Mouse (Mus musculus) heart, embryonic 10.5 days (tissue): ENCODE data around the gene Skiv2l. TPM values are rescaled to one million over a fixed set of nuclear protein-coding genes. Genes with fewer than 3 reads are reported as not detected.

ENCODE experiments used
- DNase-seq: peaks from one replicate; pipeline ENCODE4 v3.0.0-alpha.2; 2017; ENCODE audit warnings: low spot score
- H3K27ac ChIP-seq: fragments of 300-500 bp; sonication (generic); 2 replicates; pipeline ENCODE4 v1.5.1; 2016; ENCODE audit warnings: mild to moderate bottlenecking
- H3K27me3 ChIP-seq: fragments of 300-500 bp; sonication (generic); 2 replicates; pipeline ENCODE4 v1.6.1; 2016; ENCODE audit warnings: mild to moderate bottlenecking; ENCODE audit not compliant: poor library complexity, insufficient read depth, severe bottlenecking
- H3K36me3 ChIP-seq: fragments of 300-500 bp; sonication (generic); 2 replicates; pipeline ENCODE4 v1.6.1; 2016; ENCODE audit warnings: mild to moderate bottlenecking, moderate library complexity
- H3K4me1 ChIP-seq: fragments of 300-500 bp; sonication (generic); 2 replicates; pipeline ENCODE4 v1.6.1; 2016; ENCODE audit warnings: mild to moderate bottlenecking
- H3K4me3 ChIP-seq: fragments of 300-500 bp; sonication (generic); 2 replicates; pipeline ENCODE4 v1.5.1; 2016; ENCODE audit warnings: mild to moderate bottlenecking, moderate library complexity
- H3K9me3 ChIP-seq: fragments of 300-500 bp; sonication (generic); 2 replicates; pipeline ENCODE4 v1.6.1; 2016; ENCODE audit warnings: mild to moderate bottlenecking, moderate library complexity
- WGBS: fragments of 180-500 bp; shearing (Covaris S2); methylation state at CpG from one replicate; pipeline ENCODE4 v1.1.7; 2016; 5-methylcytosine and 5-hydroxymethylcytosine counted together
- polyA plus RNA-seq: library from polyadenylated mRNA; unstranded; fragments of >200 nt; fragmentation: Nextera tagmentation; extraction: Ambion mirVana; gene quantifications from 2 replicates; pipeline ENCODE4 v1.2.1, GENCODE M21; 2016

The Skiv2l gene
- polyA plus RNA-seq, 1 experiment from 2014 or later = 39.9 TPM

DNA sequence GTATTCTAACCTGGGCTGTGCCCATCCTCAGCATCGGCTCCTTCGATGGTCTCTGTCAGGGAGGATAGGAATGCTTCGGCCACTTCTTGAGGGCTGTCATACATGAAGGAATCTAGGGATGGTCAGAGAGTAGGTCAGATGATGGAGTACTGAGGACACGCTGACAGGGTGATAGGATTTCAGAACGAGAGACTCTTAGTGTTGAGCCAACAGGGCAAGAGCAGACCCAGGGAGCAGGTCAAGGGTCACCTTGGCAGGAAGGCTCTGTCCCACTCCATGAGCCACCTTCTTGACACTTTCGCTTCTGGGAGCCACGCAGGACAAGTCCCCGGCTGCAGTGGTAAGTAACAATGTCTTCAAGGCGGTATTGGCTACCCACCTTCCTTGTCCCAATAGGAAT is 10.5 kb upstream of the Skiv2l start:
- H3K27me3 ChIP-seq = peaks cover 27% of the 10 kb centered on the region; the same call in 1 of the 2 replicates
- no peak overlapping the region for H3K4me3 ChIP-seq
- H3K9me3 ChIP-seq = no peaks in the 10 kb centered on the region
- 78% methylated on average over 9 of the region's 9 CpGs for WGBS
- H3K27ac ChIP-seq = no peak overlapping the region
- H3K36me3 ChIP-seq = peaks cover 28% of the 10 kb centered on the region
- no peaks in the 10 kb centered on the region for H3K4me1 ChIP-seq
- no peak for DNase-seq

DNA sequence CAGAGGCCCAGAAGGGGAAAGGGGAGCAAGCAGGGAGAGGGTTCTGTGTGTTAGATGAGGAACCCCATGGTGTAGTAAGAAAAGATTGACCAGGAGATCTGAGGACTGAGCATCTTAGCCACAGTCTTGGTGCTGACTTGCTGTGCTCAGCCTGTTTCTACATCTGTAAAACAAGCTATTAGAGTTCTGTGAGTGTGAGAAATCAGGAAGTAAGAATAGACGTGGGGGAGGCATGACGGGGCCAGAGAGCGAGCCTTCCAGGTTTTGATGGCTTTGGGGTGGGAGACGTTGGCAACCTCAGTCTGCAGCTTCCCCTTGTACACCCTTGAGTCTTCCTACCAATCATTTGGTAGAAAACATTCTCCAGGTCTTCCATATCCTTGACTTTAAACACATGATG is 8.7 kb upstream of the Skiv2l start:
- no peak for DNase-seq
- Histone ChIP-seq H3K36me3 (peaks cover 47% of the 10 kb centered on the region), H3K9me3 (no peaks in the 10 kb centered on the region), H3K4me1 (no peaks in the 10 kb centered on the region), H3K27me3 (peaks cover 18% of the 10 kb centered on the region; the same call in 1 of the 2 replicates), H3K27ac (no peak overlapping the region), H3K4me3 (no peak overlapping the region)
- WGBS = 76% methylated on average over 4 of the region's 4 CpGs

DNA sequence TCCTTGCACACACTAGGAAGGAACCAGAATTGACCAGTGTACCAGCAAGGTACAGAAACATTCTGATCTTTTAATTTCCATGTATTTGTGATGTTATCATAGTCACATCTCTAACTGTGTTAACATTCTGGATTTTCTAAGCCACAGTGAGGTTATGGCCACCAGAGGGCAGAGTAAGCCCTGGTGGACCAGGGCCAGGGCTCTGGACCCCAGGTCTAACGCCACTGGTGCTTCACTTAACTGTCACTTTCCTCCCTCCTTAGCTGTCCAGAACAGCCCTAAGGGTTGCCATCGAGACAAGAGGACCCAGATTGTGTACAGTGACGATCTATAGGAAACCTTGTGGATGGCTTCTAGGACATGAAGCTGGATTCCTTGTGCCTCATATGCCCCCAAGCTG is 5.8 kb upstream of the Skiv2l start:
- no peak overlapping the region for H3K27ac ChIP-seq
- 42% methylated on average over 3 of the region's 3 CpGs for WGBS
- H3K4me3 ChIP-seq = no peak overlapping the region
- peaks cover 64% of the 10 kb centered on the region for H3K36me3 ChIP-seq
- peaks cover 8% of the 10 kb centered on the region for H3K4me1 ChIP-seq
- no peak for DNase-seq
- H3K9me3 ChIP-seq = no peaks in the 10 kb centered on the region
- no peaks in the 10 kb centered on the region for H3K27me3 ChIP-seq

DNA sequence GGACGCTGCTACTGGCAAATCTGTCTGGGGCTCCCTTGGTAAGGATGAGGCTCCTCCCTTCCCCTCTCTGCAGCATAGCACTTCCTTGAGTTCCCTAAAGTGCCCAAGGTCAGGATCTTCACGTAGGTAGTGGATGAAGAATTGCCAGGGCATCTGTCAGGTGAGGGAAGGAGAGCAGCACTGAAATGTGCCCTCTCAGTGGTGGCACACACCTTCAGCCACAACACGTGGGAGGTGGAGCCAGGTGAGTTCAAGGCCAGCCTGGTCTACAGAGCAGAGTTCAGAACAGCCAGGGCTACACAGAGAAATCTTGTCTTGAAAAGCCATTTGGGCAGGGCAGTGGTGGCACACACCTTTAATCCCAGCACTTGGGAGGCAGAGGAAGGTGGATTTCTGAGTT is 4.8 kb upstream of the Skiv2l start:
- Histone ChIP-seq H3K27ac (no peak overlapping the region), H3K27me3 (no peaks in the 10 kb centered on the region), H3K9me3 (no peaks in the 10 kb centered on the region), H3K4me1 (peaks cover 13% of the 10 kb centered on the region), H3K4me3 (no peak overlapping the region), H3K36me3 (peaks cover 64% of the 10 kb centered on the region)
- WGBS = 74% methylated on average over 3 of the region's 3 CpGs
- DNase-seq = no peak

DNA sequence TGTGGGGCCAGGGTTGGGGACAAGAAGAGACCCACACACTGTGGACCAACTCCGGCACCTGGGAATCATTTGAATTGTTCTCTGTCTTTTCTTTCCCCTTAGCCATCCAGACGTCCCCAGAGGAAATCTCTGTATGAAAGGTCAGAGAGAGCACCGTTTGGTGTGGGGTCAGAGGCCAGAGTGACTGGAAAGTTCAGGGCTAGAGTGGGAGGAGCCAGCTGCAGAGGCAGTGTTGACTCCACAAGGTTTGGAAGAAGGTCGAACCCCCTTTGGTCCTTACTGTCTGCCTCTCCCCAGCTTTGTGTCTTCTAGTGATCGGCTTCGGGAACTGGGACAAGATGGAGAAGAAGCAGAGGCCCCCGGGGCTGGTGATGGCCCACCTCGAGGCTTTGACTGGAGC is 3.5 kb upstream of the Skiv2l start:
- peaks cover 64% of the 10 kb centered on the region for H3K36me3 ChIP-seq
- H3K4me3 ChIP-seq = no peak overlapping the region
- no peak for DNase-seq
- no peak overlapping the region for H3K27ac ChIP-seq
- H3K27me3 ChIP-seq = no peaks in the 10 kb centered on the region
- H3K4me1 ChIP-seq = peaks cover 18% of the 10 kb centered on the region
- 79% methylated on average over 8 of the region's 8 CpGs for WGBS
- H3K9me3 ChIP-seq = no peaks in the 10 kb centered on the region

DNA sequence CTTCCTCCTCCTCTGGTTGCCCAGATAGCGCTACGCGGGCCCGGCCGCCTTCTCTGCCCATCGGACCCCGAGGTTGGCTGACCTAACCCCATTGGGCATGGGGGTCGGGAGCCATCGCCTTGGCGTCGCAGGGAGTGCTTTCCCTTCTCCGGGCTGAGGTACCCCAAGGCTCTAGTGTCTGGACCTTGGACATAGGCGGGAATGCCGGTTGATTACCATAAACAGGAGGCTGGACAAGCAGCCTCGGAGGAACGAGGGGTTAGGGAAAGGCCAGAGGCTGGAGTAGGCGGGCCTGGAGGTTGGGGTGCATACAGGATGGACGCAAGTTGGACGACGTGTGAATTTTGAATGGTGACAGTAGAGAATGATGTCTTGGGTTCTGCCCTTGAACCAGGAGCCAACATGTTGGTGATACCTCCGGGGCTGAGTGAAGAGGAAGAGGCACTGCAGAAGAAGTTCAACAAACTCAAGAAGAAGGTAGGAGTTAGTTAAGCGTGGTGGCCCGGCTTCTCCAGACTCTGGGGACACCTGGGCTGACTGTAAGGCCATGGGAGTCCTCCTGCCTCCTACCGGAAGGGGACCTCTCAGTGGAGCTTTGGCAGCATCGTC is 611 bp upstream of the Skiv2l start:
- H3K9me3 ChIP-seq = no peaks in the 10 kb centered on the region
- H3K4me1 ChIP-seq = peaks cover 18% of the 10 kb centered on the region
- DNase-seq = no peak
- no peaks in the 10 kb centered on the region for H3K27me3 ChIP-seq
- H3K4me3 ChIP-seq = peak overlapping the region; percentile 96
- peaks cover 63% of the 10 kb centered on the region for H3K36me3 ChIP-seq
- H3K27ac ChIP-seq = peak overlapping the region; percentile 92
- 3% methylated on average over 25 of the region's 25 CpGs for WGBS

DNA sequence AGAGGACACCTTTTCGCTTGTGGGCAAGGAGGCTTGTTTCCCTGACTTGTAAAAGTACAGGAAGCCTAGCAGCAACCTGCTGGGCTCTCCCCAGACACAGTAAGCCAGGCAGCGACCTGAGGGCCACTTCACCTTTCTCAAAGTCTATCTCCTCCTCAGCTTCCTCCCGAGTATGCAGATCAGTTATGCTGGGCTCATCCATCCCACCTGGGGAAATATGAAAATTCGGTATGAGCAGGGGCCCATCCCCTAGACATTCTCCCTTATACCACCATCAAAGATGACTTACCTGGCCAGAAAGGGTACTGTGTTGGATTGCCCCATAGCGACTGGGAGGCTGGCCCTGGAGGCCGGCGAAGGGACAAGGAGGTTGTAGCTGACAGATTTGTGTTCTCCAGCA is 2.4 kb downstream of the Skiv2l start:
- Histone ChIP-seq H3K4me1 (peaks cover 18% of the 10 kb centered on the region), H3K4me3 (no peak overlapping the region), H3K27ac (no peak overlapping the region), H3K27me3 (no peaks in the 10 kb centered on the region), H3K9me3 (no peaks in the 10 kb centered on the region), H3K36me3 (peaks cover 63% of the 10 kb centered on the region)
- 86% methylated on average over 7 of the region's 7 CpGs for WGBS
- no peak for DNase-seq

DNA sequence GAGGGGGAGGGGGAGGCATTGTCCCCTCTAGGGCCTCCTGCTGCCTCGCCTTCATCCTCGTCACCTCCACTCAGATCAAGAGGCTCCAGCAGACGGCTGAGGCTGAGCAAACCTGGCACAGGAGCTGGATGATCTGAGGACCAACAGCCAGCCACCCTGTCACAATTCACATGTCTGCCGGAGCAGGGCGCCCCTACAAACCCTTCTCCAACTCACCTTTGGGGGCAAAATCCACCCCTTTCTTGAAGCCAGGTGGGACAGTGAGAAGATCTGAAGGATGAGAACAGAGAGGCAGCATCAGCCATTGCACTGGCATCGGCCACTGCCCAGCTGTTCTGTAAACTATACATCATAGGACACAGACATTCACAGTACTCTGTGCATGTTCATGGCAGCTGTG is 2.8 kb downstream of the Skiv2l start:
- 90% methylated on average over 6 of the region's 6 CpGs for WGBS
- Histone ChIP-seq H3K4me3 (no peak overlapping the region), H3K4me1 (peaks cover 18% of the 10 kb centered on the region), H3K36me3 (peaks cover 63% of the 10 kb centered on the region), H3K9me3 (no peaks in the 10 kb centered on the region), H3K27me3 (no peaks in the 10 kb centered on the region), H3K27ac (no peak overlapping the region)
- DNase-seq = no peak

DNA sequence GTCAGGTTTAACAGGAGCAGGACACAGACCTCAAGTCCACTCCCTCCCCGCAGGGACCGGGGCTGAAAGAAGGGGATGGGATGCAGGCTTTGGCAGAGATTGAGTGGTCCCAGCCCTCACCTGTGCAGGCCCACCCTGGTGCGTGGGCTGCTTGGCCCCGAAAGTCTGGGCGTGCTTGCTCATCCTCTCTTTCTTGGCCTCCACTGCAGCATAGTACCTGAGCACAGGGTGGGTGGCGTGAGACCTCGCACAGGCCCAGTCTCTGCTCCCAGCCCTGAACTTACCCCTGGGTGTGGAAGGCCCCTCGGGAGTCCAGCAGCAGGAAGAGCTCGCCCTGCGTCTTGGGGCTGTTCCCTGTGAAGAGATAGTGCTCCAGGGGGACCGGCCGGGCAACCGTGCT is 5.1 kb downstream of the Skiv2l start:
- Histone ChIP-seq H3K4me3 (no peak overlapping the region), H3K27ac (no peak overlapping the region), H3K27me3 (no peaks in the 10 kb centered on the region), H3K9me3 (no peaks in the 10 kb centered on the region), H3K4me1 (peaks cover 11% of the 10 kb centered on the region), H3K36me3 (peaks cover 83% of the 10 kb centered on the region)
- DNase-seq = no peak
- WGBS = 90% methylated on average over 13 of the region's 13 CpGs

DNA sequence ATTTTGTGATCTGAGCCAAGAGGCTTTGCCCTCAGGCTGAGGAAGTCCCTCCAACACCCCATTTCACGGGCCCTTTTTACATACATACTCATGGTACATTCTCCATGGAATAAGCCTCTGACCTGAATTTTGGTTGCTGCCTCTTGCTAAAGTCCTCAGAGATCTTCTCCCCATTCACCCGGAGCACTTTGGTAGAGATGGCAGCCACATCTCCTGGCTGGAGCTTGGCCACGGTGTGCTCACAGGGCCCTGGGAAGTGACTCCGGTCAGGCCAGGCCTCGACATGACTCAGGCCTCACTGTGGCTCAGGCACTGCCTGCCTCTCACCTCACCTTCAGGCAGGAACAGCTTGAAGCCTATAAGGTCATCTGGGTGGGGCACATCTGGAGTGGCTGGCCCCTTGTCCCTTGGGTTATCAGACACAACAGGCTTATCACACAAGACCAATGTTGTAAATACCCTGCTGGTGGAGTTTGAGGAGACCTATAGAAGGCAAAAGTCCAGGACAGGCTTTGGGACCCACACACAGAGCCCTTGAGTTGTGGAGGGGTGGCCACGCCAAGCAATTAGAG is 9.2 kb downstream of the Skiv2l start:
- peak; percentile 91 for DNase-seq
- WGBS = 79% methylated on average over 6 of the region's 6 CpGs
- peaks cover 79% of the 10 kb centered on the region for H3K36me3 ChIP-seq
- H3K9me3 ChIP-seq = no peaks in the 10 kb centered on the region
- no peaks in the 10 kb centered on the region for H3K27me3 ChIP-seq
- H3K4me3 ChIP-seq = peak overlapping the region; percentile 19; the same call in 1 of the 2 replicates
- peaks cover 30% of the 10 kb centered on the region for H3K4me1 ChIP-seq
- peak overlapping the region; percentile 62; the same call in 1 of the 2 replicates for H3K27ac ChIP-seq

DNA sequence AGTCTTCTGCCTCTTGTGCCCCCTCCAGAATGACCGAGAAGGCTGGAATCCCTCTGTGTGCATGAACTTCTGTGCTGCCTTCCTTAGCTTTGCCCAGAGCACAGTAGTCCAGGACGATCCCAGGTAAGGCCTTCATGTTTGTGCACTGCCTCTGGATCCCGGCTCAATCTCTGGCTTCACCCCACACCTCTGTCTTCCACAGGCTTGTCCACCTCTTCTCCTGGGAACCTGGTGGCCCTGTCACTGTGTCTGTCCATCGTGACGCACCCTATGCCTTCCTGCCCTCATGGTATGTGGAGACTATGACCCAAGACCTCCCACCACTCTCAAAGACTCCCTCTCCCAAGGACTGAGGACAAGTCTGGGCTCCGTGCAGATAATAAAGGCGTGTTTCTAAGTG is 11.2 kb downstream of the Skiv2l start:
- 89% methylated on average over 7 of the region's 7 CpGs for WGBS

DNA sequence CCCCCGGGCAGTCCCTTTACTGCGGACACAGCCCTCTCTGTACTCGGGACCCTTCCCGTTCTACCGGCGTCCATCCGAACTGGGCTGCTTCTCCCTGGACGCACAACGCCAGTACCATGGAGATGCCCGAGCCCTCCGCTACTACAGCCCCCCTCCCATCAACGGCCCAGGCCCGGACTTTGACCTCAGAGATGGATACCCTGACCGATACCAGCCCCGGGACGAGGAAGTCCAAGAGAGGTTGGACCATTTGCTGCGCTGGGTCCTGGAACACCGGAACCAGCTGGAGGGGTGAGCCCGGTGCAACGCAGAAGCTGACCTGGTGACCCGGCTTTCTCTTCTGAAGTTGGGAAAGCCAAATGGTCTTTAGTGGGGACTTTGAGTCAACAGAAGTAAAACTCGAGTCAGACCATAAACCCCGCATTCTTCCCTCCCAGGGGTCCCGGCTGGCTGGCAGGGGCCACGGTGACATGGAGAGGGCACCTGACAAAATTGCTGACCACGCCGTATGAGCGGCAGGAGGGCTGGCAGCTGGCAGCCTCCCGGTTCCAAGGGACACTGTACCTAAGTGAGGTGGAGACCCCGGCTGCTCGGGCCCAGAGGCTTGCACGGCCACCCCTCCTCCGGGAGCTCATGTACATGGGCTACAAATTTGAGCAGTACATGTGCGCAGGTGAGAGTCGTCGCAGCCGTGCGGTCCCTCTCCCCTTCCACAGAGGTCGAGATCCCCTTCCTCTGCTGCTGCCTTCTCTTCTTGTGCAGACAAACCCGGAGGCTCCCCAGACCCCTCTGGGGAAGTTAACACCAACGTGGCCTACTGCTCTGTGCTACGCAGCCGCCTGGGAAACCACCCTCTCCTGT is 12.3 kb downstream of the Skiv2l start:
- WGBS = 38% methylated on average over 43 of the region's 43 CpGs
- Histone ChIP-seq H3K9me3 (no peaks in the 10 kb centered on the region), H3K4me3 (peak overlapping the region; percentile 94), H3K27me3 (no peaks in the 10 kb centered on the region), H3K27ac (peak overlapping the region; percentile 87), H3K36me3 (peaks cover 56% of the 10 kb centered on the region), H3K4me1 (peaks cover 33% of the 10 kb centered on the region)
- DNase-seq = no peak

More for the DNA sequence above, 11.2 kb downstream of the Skiv2l start:
- Histone ChIP-seq H3K9me3 (no peaks in the 10 kb centered on the region), H3K4me3 (peak overlapping the region; percentile 94), H3K36me3 (peaks cover 61% of the 10 kb centered on the region), H3K4me1 (peaks cover 33% of the 10 kb centered on the region), H3K27me3 (no peaks in the 10 kb centered on the region), H3K27ac (no peak overlapping the region)
- DNase-seq = no peak

DNA sequence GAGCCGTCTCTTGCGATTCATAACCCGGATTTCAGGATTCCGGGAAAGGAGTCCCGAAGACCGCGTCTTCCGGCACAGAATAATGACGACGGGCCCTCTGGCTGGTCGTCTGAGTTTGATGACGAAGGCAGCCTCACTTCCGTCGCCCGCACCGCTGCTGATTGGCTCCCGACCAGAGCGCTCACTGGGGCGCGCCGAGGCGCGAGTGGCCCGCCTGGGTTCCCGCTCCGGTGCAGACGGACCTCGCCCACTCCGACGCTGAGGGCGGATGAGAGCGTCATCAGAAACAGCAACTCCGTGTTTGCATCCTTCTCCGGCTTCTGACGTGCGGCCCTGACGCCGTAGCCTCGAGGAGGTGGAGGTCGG is 13.2 kb downstream of the Skiv2l start, which contains the start of the genes Stk19 and Dxo:
Stk19 (minus strand) TSS at position 90 of the 366 bp plus-strand sequence.
Dxo (plus strand) TSS at position 164 of the 366 bp plus-strand sequence.
- Histone ChIP-seq H3K4me1 (peaks cover 33% of the 10 kb centered on the region), H3K27ac (peak within 1 kb of the TSS; percentile 87), H3K9me3 (no peaks in the 10 kb centered on the region), H3K4me3 (peak within 1 kb of the TSS; percentile 94), H3K27me3 (no peaks in the 10 kb centered on the region), H3K36me3 (peaks cover 56% of the 10 kb centered on the region)
- under 1% methylated on average over 40 of the region's 40 CpGs for WGBS
- DNase-seq = peak; percentile 98
